Mouse (Mus musculus) stomach, postnatal 0 days (tissue): ENCODE results near the gene Crot.

Experiments
- CTCF ChIP-seq: IDR thresholded peaks from 2 replicates; pipeline ENCODE4 v1.5.1; 2016; ENCODE audit warnings: antibody characterized with exemption, low read depth, mild to moderate bottlenecking, moderate library complexity
- EP300 ChIP-seq: optimal IDR thresholded peaks from 2 replicates; pipeline ENCODE3; 2016; ENCODE audit warnings: antibody characterized with exemption

DNA sequence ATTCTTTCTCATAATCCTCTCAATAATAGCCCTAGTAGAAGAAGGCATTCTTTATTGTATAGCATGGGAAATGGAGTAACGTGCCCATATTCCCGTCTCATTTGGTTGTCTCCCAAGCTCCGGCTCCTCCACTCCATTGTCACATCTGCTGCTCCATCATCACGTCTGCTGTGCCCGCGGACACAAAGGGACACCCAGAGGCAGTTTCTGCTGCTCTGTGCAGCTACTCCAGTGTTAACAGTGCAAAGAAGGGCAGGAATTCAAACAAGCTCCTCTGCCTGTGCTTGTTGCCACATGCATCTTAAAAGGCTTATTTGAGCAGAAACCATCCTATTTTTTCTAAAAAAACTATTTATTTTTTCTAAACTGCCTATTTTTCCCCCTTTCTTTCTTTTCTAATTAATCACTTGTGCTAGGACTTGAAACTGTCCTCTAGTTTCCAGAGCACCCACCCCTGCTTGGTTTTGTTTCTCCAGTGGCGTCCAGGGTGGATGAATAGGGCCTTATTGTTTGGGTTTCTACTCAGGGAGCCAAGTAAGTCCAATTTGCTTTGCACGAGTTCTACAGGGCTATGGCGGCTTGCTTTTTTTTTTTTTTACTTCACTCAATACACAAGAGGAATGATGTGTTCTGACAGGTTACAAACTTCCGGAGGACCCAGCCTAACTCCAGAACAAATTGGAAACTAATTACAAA is 45.7 kb upstream of the Crot start:
- TF ChIP-seq EP300 (no peak), CTCF (no peak)
